Mouse (Mus musculus) CD4-positive, CD25-positive, alpha-beta regulatory T cell (primary cell): Measurements from ENCODE around the gene Rad1. TPM values are rescaled to one million over a fixed set of nuclear protein-coding genes. Genes with fewer than 3 reads are reported as not detected.

Experiments
- polyA plus RNA-seq: library from polyadenylated mRNA; unstranded; fragments of 100-300 nt; shearing (Covaris generic); gene quantifications from one replicate; pipeline ENCODE4 v1.2.1, GENCODE M21; 2017

Rad1 gene
- polyA plus RNA-seq: 52.7 TPM

GRCm38 (mm10) chr15:10485484-10486364 lies at the start of gene Rad1, which contains the start of gene Brix1:
TSS of gene Rad1 (plus strand) at chr15:10486018.
TSS of gene Brix1 (minus strand) at chr15:10485947.

GRCm38 (mm10) chr15:10470151-10470831 lies 15.5 kb upstream of the Rad1 start, which contains the start of gene Dnajc21:
TSS of gene Dnajc21 (minus strand) at chr15:10470516.

Other genes starting within 250 kb of the Rad1 start
- not detected for gene Gm21973, start 160.6 kb upstream of the Rad1 start, polyA plus RNA-seq
- gene Agxt2, start 127.5 kb upstream of the Rad1 start, polyA plus RNA-seq: not detected
- gene Dnajc21, start 15.5 kb upstream of the Rad1 start, polyA plus RNA-seq: 33.4 TPM
- 111 TPM for gene Brix1, start 71 bp upstream of the Rad1 start, polyA plus RNA-seq
- not detected for gene Ttc23l, start 72.7 kb downstream of the Rad1 start, polyA plus RNA-seq
- 0.56 TPM for gene Rai14, start 228.6 kb downstream of the Rad1 start, polyA plus RNA-seq